Mouse (Mus musculus) testis, postnatal 14 days (tissue): ENCODE results near the gene Rdh5.

Experiments used
- DNase-seq: peaks from one replicate; pipeline ENCODE4 v3.0.0; 2021; ENCODE audit warnings: low spot score

Rdh5 gene

DNA sequence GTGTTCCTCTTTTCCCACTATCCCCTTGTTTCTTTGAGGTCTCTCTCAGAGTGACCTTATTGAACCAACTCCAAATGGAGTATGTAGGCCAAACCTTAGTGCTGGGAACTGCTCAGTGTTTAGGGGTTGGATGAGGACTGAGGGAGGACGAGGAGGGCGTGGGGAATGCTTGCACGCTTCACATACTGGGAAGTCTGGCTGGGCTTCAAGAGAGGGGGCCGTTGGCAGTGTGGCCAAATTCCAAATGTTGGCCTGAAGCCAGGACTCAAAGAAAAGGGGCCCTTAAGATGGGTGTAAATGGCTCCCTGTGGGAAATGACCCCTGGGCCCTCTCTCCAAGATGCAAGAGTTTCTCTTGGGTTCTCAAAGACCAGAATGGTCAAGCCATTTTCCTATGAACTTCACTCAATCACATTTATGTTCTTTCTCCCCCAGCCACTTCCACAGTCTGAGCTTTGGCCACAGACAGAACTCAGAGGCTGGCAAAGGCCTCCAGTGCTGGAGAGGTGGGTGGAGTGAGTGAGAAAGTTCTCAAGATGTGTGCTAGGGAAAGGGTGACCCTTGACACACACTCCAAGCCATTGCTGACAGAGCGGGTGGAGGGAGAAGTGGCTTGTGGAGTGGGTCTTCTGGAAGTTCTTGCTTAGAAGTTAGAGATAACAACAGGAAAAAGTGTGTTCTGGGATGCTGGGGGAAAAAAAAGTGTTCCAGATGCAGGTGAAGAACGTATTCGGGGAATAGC, 7.1 kb upstream of the Rdh5 start:
- no peak for DNase-seq

DNA sequence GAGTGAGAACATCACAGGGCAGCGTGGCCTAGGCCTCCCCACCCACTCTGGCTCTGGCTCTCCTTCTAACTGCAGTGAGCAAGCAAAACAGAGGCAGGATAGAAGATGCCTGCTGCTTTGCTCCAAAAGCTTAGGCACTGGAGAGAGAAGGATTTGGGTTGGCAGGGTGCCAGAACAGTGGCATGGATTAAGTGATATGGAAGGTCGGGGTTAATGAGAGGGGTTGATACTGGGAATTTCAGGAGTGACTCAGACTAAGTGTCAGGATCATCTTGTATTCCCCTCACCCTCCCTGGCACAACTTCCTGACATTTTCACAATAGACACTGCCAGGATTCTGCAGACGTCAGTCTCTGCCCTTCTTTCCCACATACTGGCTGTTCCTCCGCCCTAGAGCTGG, 5.7 kb upstream of the Rdh5 start:
- no peak for DNase-seq

DNA sequence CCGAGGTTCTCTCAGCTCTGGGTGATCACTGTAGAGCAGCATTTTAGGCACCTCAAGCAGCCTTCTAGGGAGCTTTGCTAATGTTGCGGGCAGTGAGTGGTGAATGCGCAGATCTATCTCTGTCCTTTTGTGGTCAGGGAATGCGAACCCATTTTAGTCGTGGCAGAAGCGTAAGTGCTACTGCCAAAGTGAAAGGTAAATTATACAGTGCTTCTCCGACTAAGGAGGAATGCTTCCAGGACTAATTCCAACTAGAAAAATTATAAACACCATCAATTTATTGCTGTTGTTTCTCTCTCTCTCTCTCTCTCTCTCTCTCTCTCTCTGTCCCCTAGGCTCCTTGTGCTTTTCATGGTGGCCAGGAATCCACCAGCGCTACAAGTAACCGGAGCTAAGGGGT, 1.2 kb upstream of the Rdh5 start, which contains the start of gene Bloc1s1:
TSS of gene Bloc1s1 (minus strand) at position 101 of the 400 bp plus-strand sequence.
- no peak for DNase-seq

DNA sequence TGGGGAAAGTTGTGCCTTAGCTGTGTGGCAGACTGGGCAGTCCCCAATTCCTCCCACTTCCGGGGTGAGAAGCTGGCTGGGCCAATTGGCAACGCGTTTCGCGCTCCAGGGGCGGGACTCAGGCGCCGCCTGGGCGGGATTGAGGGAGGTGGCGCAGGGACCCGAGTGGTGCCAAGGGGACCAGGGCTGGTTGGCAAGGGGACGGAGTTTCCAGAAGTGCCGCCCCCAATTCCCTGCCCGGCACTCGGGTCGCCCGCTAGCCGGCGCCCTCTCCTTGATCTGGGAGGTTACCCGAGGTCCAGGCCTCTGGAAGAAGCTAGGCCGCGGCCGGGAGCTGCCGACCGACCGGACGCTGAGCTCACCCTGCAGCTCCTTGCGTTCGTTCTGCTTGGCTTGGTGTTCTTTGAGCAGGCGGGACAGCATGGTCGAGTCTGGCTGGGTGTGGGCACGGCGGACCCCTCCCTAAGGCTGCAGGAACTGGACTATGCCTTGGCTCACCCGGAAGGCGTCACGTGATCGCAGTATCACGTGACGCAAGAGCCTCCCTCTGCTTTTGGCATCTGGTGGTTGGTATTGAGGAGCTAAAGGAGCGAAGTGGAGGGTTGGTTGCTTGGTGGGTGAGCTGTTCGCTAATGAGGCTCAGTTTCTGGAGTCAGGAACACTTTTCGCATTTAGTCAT, 464 bp upstream of the Rdh5 start:
- DNase-seq = peak; percentile 93

DNA sequence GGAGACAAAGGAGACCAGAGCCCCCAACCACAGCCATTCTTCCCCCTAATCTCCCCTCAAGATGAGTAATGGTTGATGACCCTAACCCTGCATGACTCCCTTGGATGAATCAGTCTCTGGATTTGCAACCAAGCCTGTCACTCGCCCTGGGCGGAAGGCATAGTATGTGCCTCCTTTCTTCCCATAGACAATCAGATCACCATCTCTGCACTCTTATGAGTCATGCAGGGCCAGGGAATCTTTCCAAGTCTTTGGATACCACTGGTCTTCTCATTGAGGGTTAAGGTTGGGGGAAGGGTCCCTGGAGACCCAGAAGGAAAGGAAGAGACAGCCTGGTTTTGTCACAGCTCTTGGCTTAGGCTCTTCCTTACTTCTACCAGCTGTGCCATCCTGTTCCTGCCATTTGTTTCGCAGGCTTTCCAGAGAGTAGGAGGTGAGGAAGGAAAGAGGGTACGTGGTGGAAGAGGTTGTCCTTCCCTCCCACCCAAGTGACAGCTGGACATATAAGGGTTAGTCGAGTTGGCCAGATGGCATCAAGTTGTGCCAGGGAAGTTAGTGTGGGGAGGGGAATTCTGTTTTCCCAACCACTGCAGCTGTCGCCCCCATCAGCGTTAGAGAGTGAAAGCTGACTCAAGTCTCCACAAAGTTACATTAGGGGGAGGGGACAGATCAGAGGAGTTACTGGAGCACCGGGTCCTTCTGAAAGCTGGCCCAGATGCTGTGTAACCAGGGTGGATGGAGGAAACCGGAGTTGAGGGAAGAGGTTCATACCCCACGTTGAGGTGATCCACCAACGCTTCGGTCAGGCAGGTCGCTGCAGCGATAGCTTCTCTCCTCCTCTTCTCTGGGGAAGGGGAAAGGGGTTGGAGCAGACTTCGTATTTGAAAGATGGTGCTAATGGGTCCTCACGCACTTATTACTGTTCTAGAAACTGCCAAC, 536 bp downstream of the Rdh5 start:
- DNase-seq = no peak

DNA sequence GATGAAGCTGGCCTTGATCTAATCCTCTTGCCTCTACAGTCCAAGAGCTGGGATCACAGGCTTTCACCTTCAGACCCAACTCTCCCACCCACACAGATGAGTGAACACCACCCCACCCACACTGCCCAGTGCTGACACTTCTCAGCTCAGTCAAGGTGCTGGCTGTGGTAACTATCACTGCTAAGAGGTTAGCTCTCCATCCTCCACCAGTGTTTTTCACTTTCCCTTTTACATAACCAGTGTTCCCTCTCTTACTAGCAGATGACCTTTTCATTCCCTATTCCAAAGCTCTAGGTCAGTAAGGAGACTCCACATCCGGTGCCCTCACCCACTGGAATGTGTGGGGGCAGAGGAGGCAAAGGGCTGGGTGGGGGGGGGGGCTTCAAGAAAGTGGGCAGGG, 1.4 kb downstream of the Rdh5 start:
- no peak for DNase-seq

DNA sequence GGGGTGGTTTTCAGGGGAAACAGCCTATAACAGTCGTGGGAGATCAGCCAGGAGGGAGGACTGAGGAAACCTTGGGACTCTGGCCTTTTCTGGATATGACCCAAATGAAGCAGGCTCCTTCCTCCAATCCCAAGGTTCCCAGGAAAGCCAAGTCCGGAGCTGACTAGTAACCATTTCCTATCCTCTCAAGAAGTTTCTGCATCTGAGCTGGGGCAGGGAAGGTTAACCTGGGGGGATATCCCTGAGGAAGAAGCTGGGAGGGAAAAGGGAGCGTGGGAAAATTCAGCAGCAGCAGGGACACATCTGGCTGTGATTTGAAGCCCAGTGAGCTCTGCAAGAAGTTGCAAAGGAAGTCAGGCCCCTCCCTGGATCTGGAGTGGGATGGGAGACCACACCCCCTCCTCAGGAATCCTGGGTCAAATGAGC, 1.9 kb downstream of the Rdh5 start:
- DNase-seq = no peak

DNA sequence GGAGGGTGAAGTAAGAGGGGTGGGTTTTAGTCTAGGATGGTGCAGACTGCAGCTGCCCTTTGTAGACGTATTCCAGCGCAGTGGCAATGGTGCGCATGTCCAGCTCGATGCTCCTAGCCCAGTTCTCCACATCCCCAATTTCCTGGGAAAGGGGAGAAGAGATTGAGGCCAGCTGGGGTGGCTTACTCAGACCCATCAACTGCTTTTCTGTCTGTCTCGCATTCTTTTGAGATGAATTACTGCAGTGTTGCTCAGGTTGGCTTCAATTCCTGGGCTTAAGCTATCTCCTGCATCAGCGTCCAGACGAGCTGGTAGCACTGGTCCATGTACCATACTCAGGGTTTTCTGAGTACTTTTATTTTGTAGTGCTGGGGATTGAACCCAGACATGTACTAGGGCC, 2.7 kb downstream of the Rdh5 start:
- DNase-seq = no peak

DNA sequence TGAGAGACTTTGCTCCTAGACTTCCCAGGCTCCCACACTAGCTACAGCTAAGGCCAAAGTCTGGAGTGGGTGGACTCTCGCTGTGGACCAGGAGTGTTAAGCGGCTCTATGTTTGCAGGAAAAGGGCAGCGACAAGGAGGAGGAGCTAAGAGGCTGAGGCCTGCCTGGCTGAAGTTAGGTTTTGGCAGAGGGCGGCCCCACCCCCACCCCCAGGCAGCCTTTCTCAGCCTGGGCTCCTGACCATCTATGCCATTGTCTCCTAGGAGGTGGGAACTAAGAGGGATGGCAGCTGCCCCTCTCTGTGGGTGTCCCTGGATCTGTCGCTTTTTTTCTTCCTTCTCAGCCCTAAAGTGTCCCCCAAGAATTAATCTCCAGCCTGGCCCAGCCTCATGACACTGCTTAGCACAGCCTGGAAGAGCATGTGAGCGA, 3.5 kb downstream of the Rdh5 start:
- no peak for DNase-seq

DNA sequence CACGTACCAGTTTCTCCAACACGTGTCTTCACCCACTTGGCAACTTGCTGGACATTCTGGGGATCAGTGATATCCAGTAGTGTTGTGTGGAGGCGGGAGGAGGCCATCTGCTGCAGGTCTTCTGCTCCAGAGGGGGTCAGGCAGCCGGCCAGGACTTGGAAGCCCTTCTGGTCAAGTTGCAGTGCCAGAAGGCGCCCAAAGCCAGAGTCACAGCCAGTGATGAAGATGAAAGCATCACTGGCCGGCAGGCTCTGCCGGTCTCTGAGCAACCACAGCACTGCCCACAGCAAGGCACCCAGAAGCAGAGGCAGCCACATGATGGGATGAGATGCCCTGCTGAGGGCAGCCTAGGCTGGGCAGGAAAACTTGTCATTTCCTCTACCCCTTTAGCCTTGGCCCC, 4.4 kb downstream of the Rdh5 start:
- no peak for DNase-seq

DNA sequence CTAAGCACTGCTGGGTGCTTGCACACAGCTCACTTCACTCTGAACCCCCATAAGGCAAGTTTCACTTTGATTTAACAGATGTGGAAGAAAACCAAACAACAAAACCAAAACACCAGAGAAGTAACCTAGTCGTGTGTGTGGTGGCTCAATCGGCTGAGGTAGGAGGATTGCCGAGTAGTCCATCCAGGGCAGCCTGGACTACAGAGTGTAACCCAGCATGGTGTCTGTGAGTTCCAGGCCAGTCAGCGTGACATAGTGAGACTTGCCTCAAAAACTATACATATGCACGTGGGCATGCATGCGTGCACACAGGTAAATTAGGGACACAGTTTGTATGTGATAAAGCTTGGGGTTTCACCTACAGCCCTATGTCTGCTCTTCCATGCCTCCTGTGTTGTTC, 5.3 kb downstream of the Rdh5 start:
- no peak for DNase-seq

DNA sequence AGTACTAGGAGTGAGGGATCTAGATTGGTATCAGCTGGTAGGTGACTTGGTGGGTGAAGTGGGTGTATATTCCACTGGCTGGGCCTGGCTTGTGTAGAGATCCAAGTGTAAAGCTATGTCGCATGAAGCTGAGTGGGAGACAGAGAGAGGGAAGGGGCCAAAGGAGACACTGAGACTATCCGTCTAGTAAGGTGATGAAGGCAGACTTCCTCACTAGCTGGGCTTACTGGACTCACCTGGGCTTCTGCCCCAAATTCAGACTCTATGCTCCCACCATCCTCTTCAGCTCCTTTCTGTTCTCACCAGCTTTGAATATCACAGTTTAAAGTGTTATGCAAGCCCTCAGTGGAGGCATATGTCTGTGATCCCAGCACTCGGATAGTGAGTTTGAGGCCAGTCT, 6.0 kb downstream of the Rdh5 start:
- DNase-seq = no peak

DNA sequence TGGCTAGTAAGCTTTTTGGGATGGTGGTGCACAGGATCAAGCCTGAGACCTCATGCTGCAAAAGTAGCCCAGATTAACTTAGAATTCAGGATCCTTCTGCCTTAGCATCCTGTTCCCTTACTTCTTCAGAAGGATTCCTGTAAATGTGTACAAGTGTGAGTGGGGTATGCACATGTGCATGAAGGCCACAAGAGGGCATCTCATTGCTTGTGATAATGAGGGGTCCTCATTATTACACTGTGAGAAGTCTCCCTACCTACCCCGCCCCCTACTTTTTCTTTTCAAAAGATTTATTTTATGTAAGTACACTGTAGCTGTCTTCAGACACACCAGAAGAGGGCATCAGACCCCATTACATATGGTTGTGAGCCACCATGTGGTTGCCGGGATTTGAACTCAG, 7.1 kb downstream of the Rdh5 start:
- DNase-seq = no peak

DNA sequence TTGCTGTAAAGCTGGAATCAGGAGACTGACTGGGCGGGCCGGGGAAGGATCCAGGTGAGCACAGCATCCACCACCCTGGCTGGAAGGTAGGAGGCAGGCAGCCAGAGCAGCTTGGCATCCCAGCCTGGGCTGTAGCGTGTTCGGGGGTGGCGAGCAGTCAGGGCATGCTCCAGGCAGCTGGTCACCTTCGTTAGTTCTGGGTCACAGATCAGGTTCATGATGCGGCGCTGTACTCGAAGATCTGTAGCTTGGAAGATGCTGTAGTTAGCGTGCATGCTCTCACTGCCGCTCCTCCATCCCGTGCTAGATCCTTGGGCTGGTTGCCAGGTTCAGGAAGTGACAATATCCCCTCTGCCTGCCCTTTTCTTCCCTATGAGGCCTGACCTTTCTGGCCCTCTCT, 9.0 kb downstream of the Rdh5 start:
- no peak for DNase-seq

DNA sequence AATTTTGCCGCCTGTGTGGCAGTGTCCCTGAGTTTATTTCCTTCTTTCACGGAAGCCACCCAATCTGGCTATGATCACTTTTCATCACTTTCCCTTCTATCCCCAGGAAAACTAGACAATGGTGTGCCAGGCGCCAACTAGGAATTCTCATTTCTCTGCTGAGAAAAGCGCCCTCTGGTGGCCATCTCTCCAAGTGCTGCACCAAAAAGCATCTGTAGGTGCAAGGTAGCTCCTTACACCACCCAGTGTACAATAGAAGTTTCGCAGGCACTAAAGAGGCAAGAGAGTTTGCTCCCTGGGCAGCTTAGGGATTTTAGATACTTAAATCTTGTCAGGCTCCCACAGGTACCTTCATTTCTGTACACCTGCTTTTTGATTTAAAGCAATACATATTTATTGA, 9.5 kb downstream of the Rdh5 start:
- DNase-seq = peak; percentile 77

DNA sequence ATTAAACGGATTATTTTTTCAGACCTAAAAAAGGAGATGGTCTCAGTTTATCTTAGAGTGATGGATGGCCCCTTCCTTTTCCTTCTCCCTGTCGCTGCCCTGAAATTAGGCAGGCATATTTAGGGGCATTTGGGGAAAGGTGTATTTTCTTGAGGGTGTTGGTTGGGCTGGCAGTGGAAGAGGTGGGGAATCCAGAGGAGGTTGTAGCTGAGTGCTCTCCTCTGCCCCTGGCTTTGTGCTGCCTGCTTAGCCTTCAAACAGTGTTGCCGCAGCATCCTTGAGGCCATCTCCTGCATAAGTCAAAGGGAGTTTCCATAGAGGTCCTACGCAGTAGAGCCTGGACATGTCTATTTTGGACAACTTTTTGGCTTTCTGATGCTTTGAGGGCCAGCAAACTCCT, 9.9 kb downstream of the Rdh5 start:
- no peak for DNase-seq

DNA sequence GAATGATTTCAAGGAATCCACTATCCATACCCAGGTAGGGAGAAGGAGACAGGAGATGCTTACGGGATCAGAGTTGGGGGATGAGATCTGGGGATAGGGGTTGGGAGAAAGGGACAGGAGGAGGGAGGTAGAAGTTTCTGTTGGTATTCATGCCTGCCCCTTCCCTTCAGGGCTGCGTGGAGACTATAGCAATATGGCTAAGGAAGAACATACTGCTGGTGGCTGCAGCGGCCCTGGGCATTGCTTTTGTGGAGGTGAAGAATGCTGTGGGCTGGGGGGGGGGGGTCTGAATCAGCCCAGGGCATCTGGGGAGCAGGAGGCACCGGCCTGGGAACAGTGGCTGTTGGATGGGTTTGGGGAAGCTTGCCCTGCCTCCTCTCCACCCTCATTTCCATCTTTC, 10.4 kb downstream of the Rdh5 start:
- DNase-seq = no peak

DNA sequence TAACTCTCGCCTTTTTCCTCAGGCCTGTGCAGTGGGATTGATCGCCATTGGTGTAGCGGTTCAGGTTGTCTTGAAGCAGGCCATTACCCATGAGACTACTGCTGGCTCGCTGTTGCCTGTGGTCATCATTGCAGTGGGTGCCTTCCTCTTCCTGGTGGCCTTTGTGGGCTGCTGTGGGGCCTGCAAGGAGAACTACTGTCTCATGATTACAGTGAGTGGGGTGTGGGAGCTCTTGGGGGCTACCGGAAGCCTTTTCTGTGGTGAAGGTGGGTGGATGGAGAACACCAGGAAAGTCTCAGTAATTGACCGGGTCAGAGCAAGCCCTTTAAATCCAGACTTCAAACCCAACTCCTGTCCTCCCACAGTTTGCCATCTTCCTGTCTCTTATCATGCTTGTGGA, 11.3 kb downstream of the Rdh5 start:
- no peak for DNase-seq

DNA sequence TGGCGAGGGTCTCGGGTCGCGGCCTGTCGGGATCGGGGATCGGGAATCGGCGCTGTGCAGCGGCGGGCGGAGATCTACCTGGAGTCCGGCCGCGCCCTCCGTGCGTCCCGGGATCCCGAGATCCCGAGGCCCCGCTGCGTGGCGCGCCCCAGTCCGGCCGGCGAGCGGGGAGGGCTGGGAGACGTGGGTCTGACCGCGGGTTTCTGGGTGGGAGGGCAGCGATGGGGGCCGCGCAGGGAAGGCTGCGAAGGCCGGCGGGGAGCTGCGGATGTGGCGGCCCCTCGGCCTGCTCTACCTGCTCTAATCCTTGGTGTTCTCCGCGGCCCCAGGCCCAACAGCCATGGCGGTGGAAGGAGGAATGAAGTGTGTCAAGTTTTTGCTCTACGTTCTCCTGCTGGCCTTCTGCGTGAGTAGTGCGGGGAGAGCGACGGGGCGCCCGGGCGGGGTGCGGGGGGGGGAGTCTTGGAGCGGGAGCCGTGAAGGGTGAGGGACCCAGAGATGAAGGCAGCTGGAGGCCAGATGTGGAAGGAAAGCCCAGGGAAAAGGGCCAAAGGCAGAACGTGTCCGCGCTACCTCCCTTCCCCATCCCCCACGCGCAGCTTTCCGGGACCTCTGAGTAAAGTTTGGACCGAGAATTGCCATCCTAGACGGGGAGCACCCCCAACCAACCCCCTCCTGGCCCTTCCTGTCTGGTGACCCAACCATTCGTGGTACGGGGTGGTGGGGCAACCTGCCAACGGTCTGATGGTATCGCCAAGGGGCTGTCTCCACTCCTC, 12.4 kb downstream of the Rdh5 start:
- peak; percentile 60 for DNase-seq

DNA sequence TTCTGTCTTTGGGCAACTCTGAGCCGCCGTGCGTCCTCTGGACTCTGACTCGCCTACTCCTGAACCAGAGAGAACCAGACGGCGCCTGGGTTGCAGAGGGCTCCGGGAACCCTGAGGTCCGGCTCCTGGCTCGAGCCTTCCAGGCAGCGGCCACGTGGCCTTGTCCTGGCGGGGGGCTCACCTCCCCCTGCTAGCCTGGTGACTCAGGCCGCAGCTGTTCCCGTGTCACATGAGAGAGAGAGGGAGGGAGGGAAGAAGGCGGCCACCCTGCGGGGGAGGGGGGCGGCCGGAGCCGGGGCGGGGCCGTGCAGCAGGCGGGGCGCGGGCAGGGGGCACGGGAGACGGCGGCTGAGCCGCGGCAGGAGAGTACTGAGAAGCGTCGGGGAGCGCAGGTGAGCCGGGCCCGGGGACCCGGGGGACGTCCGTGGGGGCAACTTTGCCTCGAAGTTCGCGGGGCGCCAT, 13.1 kb downstream of the Rdh5 start:
- DNase-seq = peak; percentile 84

DNA sequence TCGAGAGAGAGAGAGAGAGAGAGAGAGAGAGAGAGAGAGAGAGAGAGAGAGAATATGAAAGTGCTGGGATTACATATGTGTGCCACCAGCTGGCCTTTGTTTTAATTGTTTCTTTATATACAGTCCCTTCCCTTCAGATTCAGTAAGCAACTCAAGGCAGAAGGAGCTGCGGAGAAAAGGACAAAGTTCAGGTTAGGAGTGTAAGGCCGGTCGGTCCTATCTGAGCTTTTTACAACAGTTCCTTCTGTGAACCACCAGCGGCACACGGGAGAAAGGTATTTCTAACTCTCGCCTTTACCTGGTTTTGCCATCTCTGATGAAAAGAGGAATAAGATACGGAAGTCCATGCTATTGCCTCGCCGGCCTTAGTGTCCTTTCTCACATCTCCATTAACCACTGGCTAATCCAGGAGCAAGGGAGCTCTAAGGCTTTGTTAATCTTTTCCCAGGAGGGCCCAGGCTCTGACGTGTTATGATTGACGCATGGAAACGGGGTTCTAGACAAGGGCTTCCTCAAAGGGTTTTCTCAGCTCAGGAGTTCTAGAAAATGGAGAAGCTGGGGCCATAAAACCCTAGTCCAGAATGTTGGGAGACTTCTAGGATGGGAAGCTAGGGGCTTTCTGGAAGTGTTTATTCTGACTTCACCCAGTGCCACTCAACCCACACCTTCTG, 13.8 kb downstream of the Rdh5 start:
- no peak for DNase-seq
